Mouse (Mus musculus): ENCODE data around the gene Tekt2.

The Tekt2 gene

DNA sequence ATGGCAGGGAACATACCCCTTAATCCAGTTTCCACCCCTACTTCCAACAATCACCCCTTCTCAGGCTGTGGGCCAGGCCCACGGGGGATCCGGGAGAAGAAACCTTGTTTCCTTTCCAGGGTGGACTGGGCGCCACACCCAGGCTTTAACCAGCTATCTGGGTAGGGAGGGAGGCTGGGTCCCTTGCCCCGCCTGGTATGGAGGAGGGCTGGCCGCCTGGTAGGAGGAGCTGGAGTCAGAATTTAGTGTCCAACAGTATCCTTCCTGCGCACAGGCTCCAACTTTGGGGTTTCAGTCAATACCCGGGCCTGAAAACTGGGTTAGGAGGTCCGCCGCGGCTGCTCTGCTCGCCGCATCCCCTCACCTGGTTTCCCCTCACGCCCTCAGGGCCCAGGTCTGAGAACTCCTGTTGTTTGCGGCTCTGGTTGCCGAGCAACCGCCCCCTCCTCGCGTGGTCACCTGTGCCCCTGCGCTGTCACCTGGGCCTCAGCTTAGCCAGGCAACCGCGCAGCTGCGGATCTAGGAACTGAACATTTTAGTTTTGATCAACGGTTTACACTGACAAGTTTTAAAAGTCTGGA lies at the start of gene Tekt2:
Gene Tekt2, minus strand, starts transcription at position 408 of the 581 bp plus-strand sequence.
- in situ Hi-C loops (cut with MboI; ENCODE audit: unreplicated experiment in 2 of 2): no loop called here

DNA sequence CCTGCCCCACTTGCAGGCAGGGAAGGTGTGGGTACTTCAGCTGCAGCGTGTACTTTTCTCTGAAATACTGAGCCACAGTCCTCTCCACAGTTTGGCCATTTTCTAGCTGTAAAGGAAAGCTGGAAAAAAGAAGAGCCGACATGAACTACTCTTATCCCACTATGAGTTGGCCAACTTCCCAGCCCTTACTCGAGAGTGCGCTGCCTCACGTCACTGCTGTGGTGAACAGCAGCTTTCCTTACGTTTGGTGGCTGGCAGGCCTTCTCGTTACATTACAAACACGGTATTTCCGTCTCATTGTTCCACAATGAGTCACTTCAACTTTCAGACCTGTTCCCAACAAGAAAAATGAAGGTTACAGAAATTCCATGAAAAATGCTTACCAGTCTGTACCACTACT lies 46.0 kb upstream of the Tekt2 start:
- in situ Hi-C loops (cut with MboI; ENCODE audit: unreplicated experiment in 2 of 2): no loop called here

GRCm38 (mm10) chr4:126360069-126360468 lies 34.6 kb upstream of the Tekt2 start:
- in situ Hi-C loops (cut with MboI; ENCODE audit: unreplicated experiment in 2 of 2): no loop called here

- in situ Hi-C loops (cut with MboI; ENCODE audit: unreplicated experiment in 2 of 2): no loop called here
Measured at GRCm38 (mm10) chr4:126343451-126343850, 18.0 kb upstream of the Tekt2 start.

DNA sequence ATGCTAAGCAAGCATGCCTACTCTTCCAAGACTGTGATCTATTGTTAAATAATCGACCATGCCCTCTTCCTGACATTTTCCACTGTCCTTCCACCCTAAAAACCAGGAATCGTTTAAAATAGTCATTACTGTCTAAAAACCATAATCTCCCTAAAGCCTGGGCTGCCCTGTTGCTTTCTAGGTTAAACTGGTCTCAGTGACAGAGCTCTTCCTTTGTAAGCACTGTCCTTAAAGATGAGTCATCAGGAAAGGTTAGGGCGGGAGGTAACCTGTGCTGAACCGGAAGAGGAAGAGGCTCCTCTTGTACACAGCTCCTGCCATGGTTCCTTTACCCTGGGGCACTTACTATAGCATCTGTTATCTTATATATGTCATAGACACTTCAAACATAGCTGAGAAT lies 14.0 kb upstream of the Tekt2 start:
- in situ Hi-C loops (cut with MboI; ENCODE audit: unreplicated experiment in 2 of 2): loop anchor here in 1 of 2 experiments (10.0 kb wide), 1 partner anchor 75 kb away; no protein-coding TSS in a partner anchor

DNA sequence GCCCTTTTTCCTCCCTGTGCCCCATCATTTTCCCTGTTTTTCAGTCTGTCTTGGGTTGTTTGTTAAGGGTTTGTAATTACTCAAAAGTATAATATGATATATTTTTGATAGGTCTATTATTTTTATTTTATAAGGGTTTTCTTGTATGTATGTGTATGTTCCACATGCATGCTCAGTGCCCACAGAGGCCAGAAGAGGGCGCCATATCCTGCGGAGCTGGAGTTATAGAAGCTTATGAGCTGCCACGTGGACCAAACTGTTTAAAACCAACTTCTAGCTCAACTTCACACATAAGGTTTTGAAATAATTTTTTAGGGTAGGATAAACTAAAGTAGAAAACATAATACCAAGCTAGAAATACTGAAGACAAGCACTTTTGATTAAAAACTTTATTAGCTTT lies 6.9 kb upstream of the Tekt2 start:
- in situ Hi-C loops (cut with MboI; ENCODE audit: unreplicated experiment in 2 of 2): loop anchor here in 1 of 2 experiments (10.0 kb wide), 1 partner anchor 82 kb away; no protein-coding TSS in a partner anchor

GRCm38 (mm10) chr4:126331751-126332150 lies 6.3 kb upstream of the Tekt2 start:
- in situ Hi-C loops (cut with MboI; ENCODE audit: unreplicated experiment in 2 of 2): loop anchor here in 1 of 2 experiments (10.0 kb wide), 1 partner anchor 83 kb away; no protein-coding TSS in a partner anchor

- in situ Hi-C loops (cut with MboI; ENCODE audit: unreplicated experiment in 2 of 2): loop anchor here in 1 of 2 experiments (10.0 kb wide), 1 partner anchor 85 kb away; no protein-coding TSS in a partner anchor
Measured at GRCm38 (mm10) chr4:126330295-126330694, 4.8 kb upstream of the Tekt2 start.

DNA sequence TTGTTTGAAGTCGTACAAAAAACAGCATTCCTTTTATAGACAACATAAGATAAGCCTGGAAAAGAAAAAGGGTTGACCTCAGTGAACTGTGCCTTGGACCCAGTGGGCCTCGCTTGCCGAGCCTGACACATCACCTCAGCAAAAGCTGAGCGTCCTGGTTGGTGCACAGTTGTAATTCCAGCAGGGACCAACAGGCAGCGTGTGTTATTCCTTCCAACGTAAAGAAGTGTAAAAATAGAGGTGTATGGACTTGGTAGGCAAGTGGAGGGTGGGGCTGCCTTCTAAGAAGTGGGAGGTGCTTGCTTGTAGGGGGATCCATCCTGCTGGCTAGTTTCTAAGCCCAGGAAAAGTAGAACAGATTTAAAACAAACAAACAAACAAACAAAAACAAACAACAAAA lies 548 bp upstream of the Tekt2 start:
- in situ Hi-C loops (cut with MboI; ENCODE audit: unreplicated experiment in 2 of 2): no loop called here

DNA sequence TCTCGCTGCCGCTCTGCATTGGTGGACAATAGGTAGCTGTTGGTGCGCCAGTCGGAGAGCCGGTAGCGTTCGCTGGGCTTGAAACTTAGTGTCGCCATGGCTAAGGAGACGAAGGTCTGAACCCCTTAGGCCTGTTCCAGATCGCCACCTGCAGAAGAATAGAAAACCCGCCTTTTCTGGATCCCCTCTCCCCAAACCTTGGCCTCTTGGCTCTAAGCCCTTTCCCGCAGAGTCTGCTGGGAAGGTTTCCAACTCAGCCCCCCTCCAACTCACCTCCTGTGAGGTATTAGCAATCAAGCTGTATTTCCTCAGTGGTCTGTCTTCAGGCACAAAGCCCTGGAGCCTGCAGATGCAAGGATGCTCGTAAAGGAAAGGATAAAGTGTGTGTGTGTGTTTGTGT lies 627 bp downstream of the Tekt2 start:
- in situ Hi-C loops (cut with MboI; ENCODE audit: unreplicated experiment in 2 of 2): loop anchor here in 1 of 2 experiments (25.0 kb wide), 1 partner anchor 1163 kb away; no protein-coding TSS in a partner anchor

GRCm38 (mm10) chr4:126322646-126323045 lies 2.8 kb downstream of the Tekt2 start:
- in situ Hi-C loops (cut with MboI; ENCODE audit: unreplicated experiment in 2 of 2): loop anchor here in 1 of 2 experiments (25.0 kb wide), 1 partner anchor 1160 kb away; no protein-coding TSS in a partner anchor

DNA sequence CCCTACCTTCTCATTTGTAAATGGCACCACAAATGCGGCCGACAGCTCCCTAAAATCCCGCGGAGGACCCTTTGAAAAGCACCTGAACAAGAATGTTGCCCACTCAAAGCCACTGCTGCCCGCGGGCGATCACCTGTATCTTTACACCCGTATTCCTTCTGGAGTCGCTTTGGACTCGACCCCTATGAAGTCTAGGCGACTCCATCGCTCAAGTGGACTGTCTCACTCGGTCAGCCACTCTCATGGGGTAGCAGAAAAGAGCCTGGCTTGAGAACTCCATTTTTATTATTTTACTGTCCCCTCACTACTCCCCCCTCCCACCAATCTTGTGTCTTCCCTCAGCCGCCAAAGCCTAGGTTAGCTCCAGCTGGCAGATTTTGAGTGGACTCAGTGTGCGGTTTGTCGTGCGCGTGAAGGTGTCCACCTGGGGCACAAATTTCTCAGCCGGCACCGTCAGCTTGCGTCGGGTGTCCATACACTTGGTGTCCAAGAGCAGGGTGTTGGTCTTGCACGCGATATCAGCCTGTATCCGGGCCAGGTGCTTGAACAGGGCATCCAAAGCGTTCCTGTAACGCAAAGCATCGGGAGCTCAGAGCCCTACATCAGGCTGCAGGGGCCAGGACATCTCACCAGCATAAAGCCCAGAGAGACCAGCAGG lies 3.5 kb downstream of the Tekt2 start:
- in situ Hi-C loops (cut with MboI; ENCODE audit: unreplicated experiment in 2 of 2): loop anchor here in 1 of 2 experiments (25.0 kb wide), 1 partner anchor 1160 kb away; no protein-coding TSS in a partner anchor

DNA sequence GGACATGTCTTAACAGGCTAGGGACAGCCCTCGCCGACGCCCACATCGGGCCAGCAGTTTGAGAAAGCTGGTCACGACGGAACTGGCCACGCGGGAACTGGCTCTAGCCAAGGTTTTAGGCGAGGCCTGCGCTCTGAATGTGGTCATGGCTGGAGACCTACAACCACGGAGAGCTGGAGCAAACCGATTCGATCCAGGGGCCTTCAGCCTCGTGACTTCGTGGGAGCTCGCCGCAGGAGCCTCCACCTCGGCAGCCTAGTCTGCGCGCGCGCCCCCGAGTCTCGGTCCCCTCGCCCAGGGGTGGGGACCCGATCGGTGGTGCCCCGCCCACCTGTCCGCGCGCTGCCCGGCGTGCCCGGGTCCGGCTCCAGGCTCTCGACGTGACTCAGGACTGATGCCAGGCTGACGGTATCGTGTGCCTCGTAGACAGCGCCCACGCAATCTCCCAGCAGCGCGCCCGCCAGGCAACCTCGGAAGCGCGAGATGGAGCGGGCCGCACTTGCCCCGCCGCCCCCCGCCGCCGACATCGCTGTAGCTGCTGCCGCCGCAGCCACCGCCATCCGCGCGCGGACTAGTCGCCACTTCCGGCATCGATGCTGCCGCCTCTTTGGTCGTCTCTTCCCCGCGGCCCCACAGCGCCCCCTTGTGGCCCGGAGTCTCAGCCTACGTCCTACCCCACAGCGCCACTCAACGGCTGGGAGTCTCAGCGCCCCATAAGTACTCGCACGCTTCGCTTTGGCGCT lies 4.2 kb downstream of the Tekt2 start, which contains the start of gene Adprhl2:
Gene Adprhl2, minus strand, starts transcription at position 593 of the 743 bp plus-strand sequence.
- in situ Hi-C loops (cut with MboI; ENCODE audit: unreplicated experiment in 2 of 2): loop anchor here in 1 of 2 experiments (25.0 kb wide), 1 partner anchor 1159 kb away; no protein-coding TSS in a partner anchor

GRCm38 (mm10) chr4:126319806-126320205 lies 5.7 kb downstream of the Tekt2 start:
- in situ Hi-C loops (cut with MboI; ENCODE audit: unreplicated experiment in 2 of 2): loop anchor here in 1 of 2 experiments (25.0 kb wide), 1 partner anchor 1158 kb away; no protein-coding TSS in a partner anchor

DNA sequence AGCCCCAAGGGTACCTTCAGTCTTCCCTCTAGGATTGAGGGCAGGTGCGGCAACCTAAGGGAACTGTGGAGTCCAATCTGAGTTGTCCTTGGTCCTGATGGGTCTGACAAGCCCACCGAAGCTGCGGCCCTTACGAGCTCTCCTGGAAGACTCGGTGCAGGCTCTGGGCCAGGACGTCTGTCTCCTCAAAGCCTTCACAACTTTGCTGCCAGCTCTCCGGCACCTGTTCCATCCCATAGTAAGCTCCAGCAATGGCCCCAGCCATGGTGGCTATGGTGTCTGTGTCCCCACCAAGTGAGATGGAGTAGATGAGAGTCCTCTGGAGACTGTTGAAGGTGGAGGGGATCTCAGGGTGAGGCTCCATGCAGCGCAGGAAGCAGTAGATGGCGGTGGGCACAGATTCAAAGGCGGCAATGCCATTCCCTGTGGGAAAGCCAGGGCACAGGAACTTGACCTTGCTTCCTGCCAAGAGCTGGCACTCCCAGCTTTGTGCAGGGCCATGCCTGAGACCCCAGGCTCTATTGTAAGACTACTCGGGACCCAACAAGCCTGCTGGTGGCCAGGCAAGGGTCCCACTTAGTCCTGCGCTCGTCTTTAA lies 8.9 kb downstream of the Tekt2 start:
- in situ Hi-C loops (cut with MboI; ENCODE audit: unreplicated experiment in 2 of 2): loop anchor here in 1 of 2 experiments (25.0 kb wide), 1 partner anchor 1154 kb away; no protein-coding TSS in a partner anchor

- in situ Hi-C loops (cut with MboI; ENCODE audit: unreplicated experiment in 2 of 2): loop anchor here in 1 of 2 experiments (25.0 kb wide), 1 partner anchor 1154 kb away; no protein-coding TSS in a partner anchor
Measured at GRCm38 (mm10) chr4:126315931-126316330, 9.6 kb downstream of the Tekt2 start.

GRCm38 (mm10) chr4:126314393-126314792 lies 11.1 kb downstream of the Tekt2 start:
- in situ Hi-C loops (cut with MboI; ENCODE audit: unreplicated experiment in 2 of 2): loop anchor here in 1 of 2 experiments (25.0 kb wide), 1 partner anchor 1152 kb away; no protein-coding TSS in a partner anchor

GRCm38 (mm10) chr4:126313202-126313601 lies 12.3 kb downstream of the Tekt2 start:
- in situ Hi-C loops (cut with MboI; ENCODE audit: unreplicated experiment in 2 of 2): loop anchor here in 1 of 2 experiments (25.0 kb wide), 1 partner anchor 1151 kb away; no protein-coding TSS in a partner anchor

- in situ Hi-C loops (cut with MboI; ENCODE audit: unreplicated experiment in 2 of 2): loop anchor here in 1 of 2 experiments (25.0 kb wide), 1 partner anchor 1149 kb away; no protein-coding TSS in a partner anchor
Measured at GRCm38 (mm10) chr4:126311566-126312200, 13.8 kb downstream of the Tekt2 start.

All from v-Abl transformed pro-B cells (cell line).